Mouse (Mus musculus) limb, embryonic 11.5 days (tissue): ENCODE results near the gene Plb1. TPM values are rescaled to one million over a fixed set of nuclear protein-coding genes. Genes with fewer than 3 reads are reported as not detected.

Source experiments
- ATAC-seq: fragments of 200-750 bp; cut with Nextera tagmentation; 2 replicates; pipeline ENCODE4 v1.8.0; 2017; ENCODE audit warnings: low read depth; ENCODE audit not compliant: insufficient number of reproducible peaks, low FRiP score, low TSS enrichment
- DNase-seq: peaks from one replicate; pipeline ENCODE4 v3.0.0-alpha.2; 2015; ENCODE audit warnings: low spot score
- H3K27ac ChIP-seq: fragments of 300-500 bp; sonication (generic); replicated peaks from 2 replicates; pipeline ENCODE4 v1.5.1; 2014; ENCODE audit warnings: low read depth, mild to moderate bottlenecking, low read length
- H3K27me3 ChIP-seq: fragments of 300-500 bp; sonication (generic); 2 replicates; pipeline ENCODE4 v1.6.1; 2014; ENCODE audit warnings: mild to moderate bottlenecking, low read length, mixed read lengths; ENCODE audit not compliant: control insufficient read depth, insufficient read depth
- H3K36me3 ChIP-seq: fragments of 300-500 bp; sonication (generic); 2 replicates; pipeline ENCODE4 v1.6.1; 2014; ENCODE audit warnings: mild to moderate bottlenecking, low read length, moderate library complexity, mixed read lengths; ENCODE audit not compliant: control insufficient read depth, insufficient read depth
- H3K4me1 ChIP-seq: fragments of 300-500 bp; sonication (generic); 2 replicates; pipeline ENCODE4 v1.6.1; 2014; ENCODE audit warnings: low read length, mixed read lengths; ENCODE audit not compliant: control insufficient read depth, insufficient read depth
- H3K4me2 ChIP-seq: fragments of 300-500 bp; sonication (generic); 2 replicates; pipeline ENCODE4 v1.6.1; 2014; ENCODE audit warnings: low read depth, mild to moderate bottlenecking, moderate library complexity; ENCODE audit not compliant: severe bottlenecking
- H3K4me3 ChIP-seq: fragments of 300-500 bp; sonication (generic); 2 replicates; pipeline ENCODE4 v1.5.1; 2014; ENCODE audit warnings: low read depth, low read length
- H3K9ac ChIP-seq: fragments of 300-500 bp; sonication (generic); 2 replicates; pipeline ENCODE4 v1.6.1; 2014; ENCODE audit warnings: mild to moderate bottlenecking, low read length
- H3K9me3 ChIP-seq: fragments of 300-500 bp; sonication (generic); 2 replicates; pipeline ENCODE4 v1.6.1; 2016; ENCODE audit warnings: low read length; ENCODE audit not compliant: control insufficient read depth
- WGBS: fragments of 180-500 bp; shearing (Covaris S2); extraction: QIAGEN DNeasy Blood & Tissue Kit; methylation state at CpG from one replicate; pipeline ENCODE4 v1.1.7; 2014; 5-methylcytosine and 5-hydroxymethylcytosine counted together
- polyA plus RNA-seq: library from polyadenylated mRNA; unstranded; fragments of >200 nt; fragmentation: Nextera tagmentation; extraction: Ambion mirVana; gene quantifications from 2 replicates; pipeline ENCODE4 v1.2.1, GENCODE M21; 2014

Gene Plb1
- polyA plus RNA-seq, 1 experiment from 2014 or later = not detected

DNA sequence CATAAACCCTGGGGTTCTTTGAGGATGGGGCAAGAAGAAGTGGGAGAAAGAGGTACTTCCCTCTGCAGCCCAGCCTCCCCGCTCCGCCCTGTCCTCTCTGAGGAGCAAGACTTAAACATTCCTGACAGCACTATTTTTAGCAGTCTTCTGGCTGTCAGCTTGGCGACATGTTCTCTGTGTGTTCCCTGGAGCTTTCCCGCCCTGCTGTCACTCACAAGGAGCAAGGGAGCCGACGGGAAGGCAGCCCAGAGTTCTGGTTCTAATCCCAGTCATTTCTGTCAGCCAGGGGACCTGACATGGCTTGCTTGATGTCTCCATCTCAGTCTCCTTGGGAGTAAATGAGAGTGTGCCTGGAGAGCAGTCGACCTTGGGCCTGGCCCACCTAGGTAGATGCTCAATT is 40.0 kb downstream of the Plb1 start:
- Histone ChIP-seq H3K9me3 (no peaks in the 10 kb centered on the region), H3K4me2 (no peak overlapping the region), H3K27ac (no peak overlapping the region), H3K27me3 (no peaks in the 10 kb centered on the region), H3K36me3 (no peaks in the 10 kb centered on the region), H3K4me3 (no peak overlapping the region), H3K9ac (no peak overlapping the region), H3K4me1 (no peaks in the 10 kb centered on the region)
- no peak for ATAC-seq
- whole genome bisulfite sequencing = 53% methylated on average over 7 of the region's 7 CpGs
- no peak for DNase-seq

DNA sequence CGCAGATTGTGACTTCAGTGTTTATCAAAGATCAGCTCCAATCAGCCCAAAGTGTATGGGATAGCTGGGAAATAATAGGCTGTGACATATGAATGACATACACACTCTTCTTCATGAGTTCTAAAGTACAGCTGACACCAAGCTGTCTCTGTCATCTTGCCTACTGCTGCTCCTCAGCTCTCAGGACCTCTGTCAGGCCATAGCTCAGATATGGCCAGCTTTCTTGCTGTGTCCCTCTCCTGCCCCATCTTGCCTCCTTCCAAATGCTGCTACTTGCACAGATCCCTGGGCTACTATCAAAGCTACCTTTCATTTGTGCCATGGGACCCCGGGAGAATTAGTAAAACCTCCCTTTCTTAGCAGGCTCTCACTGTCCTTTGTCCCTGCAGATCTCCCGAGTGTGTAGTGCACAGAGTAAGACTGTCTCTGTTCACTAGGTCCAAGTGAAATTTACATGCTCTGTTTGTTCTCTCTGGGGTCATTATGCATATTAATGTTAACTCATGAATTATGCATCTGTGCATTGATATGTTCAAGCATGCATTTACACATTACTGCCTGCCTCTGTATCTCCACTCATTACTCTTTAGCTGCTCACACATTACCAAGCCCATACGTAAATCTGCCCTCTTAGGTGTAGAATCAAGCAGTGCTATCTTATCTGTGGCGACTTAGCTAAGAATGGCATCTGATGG is 45.6 kb downstream of the Plb1 start:
- ATAC-seq (no peak), DNase-seq (no peak)
- Histone ChIP-seq H3K9me3 (no peaks in the 10 kb centered on the region), H3K4me3 (no peak overlapping the region), H3K9ac (no peak overlapping the region), H3K27me3 (no peaks in the 10 kb centered on the region), H3K4me2 (no peak overlapping the region), H3K36me3 (no peaks in the 10 kb centered on the region), H3K4me1 (no peaks in the 10 kb centered on the region), H3K27ac (no peak overlapping the region)
- 79% methylated on average over 5 of the region's 5 CpGs for WGBS

DNA sequence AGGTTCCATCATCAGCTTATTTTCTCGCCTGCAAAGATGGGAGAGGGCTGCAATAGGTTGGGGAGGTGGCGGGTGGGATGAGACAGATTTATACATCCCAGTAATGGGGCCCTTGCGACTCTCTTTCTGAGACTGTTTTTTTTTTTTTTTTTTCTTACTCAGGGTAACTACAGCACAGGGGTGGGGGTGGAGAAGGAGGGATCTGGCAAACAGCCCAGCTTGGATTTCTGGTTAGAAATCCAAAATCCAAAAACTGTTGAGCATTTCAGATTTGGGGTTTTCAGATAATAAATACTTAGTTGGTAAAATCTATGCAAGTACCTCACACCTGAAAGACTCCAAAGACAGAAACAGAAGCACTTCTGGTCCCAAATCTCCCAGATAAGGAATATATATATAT is 47.6 kb downstream of the Plb1 start:
- no peak for ATAC-seq

DNA sequence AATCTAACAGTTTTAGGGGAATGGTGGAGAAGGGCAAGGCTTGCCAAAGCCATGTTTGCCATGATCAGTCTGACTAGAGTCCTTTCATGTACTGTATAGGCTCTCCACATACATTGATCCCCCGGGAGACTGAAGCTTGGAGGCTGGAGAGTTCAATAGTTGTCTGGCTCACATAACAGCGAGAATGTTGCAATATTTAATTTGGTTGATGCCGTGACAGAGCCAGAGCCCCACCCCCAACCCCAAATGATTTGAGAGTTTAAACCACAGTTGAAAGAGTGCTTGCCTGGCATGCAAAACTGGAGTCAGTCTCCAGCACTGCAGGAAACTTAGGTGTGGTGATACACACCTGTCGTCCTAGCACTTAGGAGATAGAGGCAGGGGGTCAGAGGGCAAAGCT is 49.8 kb downstream of the Plb1 start:
- Histone ChIP-seq H3K27me3 (no peaks in the 10 kb centered on the region), H3K4me3 (no peak overlapping the region), H3K4me2 (no peak overlapping the region), H3K9ac (no peak overlapping the region), H3K4me1 (no peaks in the 10 kb centered on the region), H3K27ac (no peak overlapping the region), H3K36me3 (no peaks in the 10 kb centered on the region), H3K9me3 (no peaks in the 10 kb centered on the region)
- no peak for DNase-seq
- WGBS = 60% methylated on average over 4 of the region's 4 CpGs
- no peak for ATAC-seq

More for the DNA sequence above, 47.6 kb downstream of the Plb1 start:
- H3K27ac ChIP-seq = no peak overlapping the region
- no peaks in the 10 kb centered on the region for H3K36me3 ChIP-seq
- H3K4me1 ChIP-seq = no peaks in the 10 kb centered on the region
- WGBS = 56% methylated on average over 3 of the region's 3 CpGs
- no peaks in the 10 kb centered on the region for H3K9me3 ChIP-seq
- no peak overlapping the region for H3K4me2 ChIP-seq
- no peaks in the 10 kb centered on the region for H3K27me3 ChIP-seq
- no peak overlapping the region for H3K9ac ChIP-seq
- H3K4me3 ChIP-seq = no peak overlapping the region
- DNase-seq = no peak

DNA sequence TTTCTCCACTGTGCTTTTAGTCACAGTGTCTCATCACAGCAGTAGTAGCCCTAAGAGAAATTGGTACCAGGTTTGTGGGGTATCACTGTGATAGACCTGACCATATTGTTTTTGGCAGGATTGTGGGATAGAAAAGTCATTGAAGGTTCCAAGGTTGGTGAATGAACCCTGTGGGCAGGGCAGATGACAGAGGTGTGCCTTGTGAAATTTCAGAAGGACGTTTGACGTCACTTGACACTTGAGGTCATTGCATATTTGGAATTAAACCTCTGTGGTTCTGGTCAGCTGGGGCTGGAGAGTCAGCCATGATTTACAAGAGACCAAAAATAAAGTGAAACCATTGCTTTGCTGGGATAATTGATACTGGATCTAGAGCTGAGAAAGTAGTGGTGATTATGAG is 50.9 kb downstream of the Plb1 start:
- no peak for DNase-seq
- Histone ChIP-seq H3K4me1 (no peaks in the 10 kb centered on the region), H3K36me3 (no peaks in the 10 kb centered on the region), H3K4me3 (no peak overlapping the region), H3K4me2 (no peak overlapping the region), H3K9me3 (no peaks in the 10 kb centered on the region), H3K9ac (no peak overlapping the region), H3K27me3 (no peaks in the 10 kb centered on the region), H3K27ac (no peak overlapping the region)
- ATAC-seq = no peak
- WGBS = 78% methylated on average over 2 of the region's 2 CpGs

DNA sequence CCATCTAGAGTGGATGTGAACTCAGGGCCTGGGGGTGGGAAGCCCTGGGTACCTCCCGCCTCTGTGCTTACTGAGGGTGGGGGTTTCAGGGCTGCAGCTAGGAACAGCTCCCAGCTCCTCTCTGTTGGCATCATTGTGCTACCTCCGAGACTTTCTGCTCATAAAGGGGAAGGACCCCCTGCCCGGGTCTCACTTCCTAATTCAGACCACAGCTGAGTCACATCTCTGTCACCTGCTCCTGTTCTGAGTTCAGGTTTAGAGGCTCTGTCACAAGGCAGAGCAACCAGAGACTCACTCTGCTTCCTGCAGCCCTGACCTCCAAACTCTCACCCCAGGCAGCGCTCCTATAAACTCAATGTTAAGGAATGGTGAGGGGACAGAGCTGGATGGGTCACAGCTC is 53.8 kb downstream of the Plb1 start:
- WGBS = 76% methylated on average over 4 of the region's 4 CpGs

DNA sequence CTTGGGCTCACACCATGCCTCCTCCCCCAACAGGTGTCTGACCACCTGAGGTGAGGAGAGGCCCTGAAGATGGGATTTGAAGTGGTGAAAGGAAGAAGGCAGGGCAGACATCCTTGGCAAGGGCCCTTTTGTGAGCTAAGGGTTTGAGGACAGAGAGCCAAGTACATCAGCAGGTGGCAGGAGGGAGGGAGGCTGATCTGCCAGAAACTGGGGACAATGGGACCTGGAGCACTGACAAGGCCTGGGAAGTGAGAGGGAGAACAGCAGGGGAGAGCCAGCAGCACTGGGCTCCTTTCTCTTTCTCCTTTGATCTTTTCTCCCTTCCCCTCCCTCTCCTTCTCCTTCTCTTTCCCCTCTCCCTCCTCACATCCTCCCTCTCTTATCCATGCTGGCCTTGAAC is 55.5 kb downstream of the Plb1 start:
- H3K9ac ChIP-seq = no peak overlapping the region
- no peak overlapping the region for H3K27ac ChIP-seq
- H3K4me2 ChIP-seq = no peak overlapping the region
- H3K27me3 ChIP-seq = no peaks in the 10 kb centered on the region
- no peaks in the 10 kb centered on the region for H3K9me3 ChIP-seq
- no peaks in the 10 kb centered on the region for H3K4me1 ChIP-seq
- no peak overlapping the region for H3K4me3 ChIP-seq
- DNase-seq (no peak), ATAC-seq (no peak)
- no peaks in the 10 kb centered on the region for H3K36me3 ChIP-seq

More for the DNA sequence above, 53.8 kb downstream of the Plb1 start:
- H3K4me3 ChIP-seq = no peak overlapping the region
- H3K4me1 ChIP-seq = no peaks in the 10 kb centered on the region
- DNase-seq = no peak
- no peak overlapping the region for H3K27ac ChIP-seq
- no peak overlapping the region for H3K4me2 ChIP-seq
- no peak overlapping the region for H3K9ac ChIP-seq
- H3K27me3 ChIP-seq = no peaks in the 10 kb centered on the region
- ATAC-seq = no peak
- H3K36me3 ChIP-seq = no peaks in the 10 kb centered on the region
- no peaks in the 10 kb centered on the region for H3K9me3 ChIP-seq

DNA sequence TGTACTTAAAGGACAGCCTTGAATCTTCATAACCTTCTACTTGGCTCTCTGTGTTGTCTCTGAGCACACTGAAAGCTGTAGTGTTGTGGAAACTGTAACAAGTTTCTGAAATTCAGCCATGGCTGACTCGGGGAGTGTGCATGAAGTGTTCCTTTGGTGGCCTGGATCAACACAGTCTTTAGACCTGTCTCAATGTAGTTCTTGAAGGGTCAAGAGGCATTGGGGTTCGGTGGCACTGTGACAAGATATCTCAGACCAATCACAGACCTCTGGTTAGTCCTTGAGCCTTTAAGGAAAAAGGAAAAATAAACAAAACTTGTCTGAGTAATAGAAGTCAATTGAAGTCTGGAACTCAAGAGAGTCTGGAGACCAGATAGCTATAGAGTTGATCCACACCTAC is 58.8 kb downstream of the Plb1 start:
- Histone ChIP-seq H3K4me3 (no peak overlapping the region), H3K4me2 (no peak overlapping the region), H3K4me1 (no peaks in the 10 kb centered on the region), H3K9ac (no peak overlapping the region), H3K36me3 (no peaks in the 10 kb centered on the region), H3K27me3 (no peaks in the 10 kb centered on the region), H3K27ac (no peak overlapping the region), H3K9me3 (no peaks in the 10 kb centered on the region)
- 79% methylated on average over 2 of the region's 2 CpGs for WGBS
- no peak for ATAC-seq
- no peak for DNase-seq
